Mouse (Mus musculus) gonadal fat pad, adult 2 months (tissue): Measurements from ENCODE around the gene Flot2. TPM values are rescaled to one million over a fixed set of nuclear protein-coding genes. Genes with fewer than 3 reads are reported as not detected.
A peak's percentile ranks its signal among the peaks of the same experiment; 100 is the strongest.
"Not testable (repeated sequence)": the region's sequence is repeated elsewhere in the genome, so short reads cannot be mapped to it uniquely, and the experiment has no call there.

Source experiments
- DNase-seq: peaks from one replicate; pipeline ENCODE4 v3.0.0-alpha.2; 2012; ENCODE audit warnings: low read depth
- polyA plus RNA-seq: library from polyadenylated mRNA; depleted of rRNA; stranded (reverse); fragments of >200 nt; gene quantifications from 2 replicates; pipeline ENCODE4 v1.2.3, GENCODE M21; 2012; rRNA removed

Gene Flot2
- 97.0 and 123 TPM in 2 replicates for polyA plus RNA-seq

DNA sequence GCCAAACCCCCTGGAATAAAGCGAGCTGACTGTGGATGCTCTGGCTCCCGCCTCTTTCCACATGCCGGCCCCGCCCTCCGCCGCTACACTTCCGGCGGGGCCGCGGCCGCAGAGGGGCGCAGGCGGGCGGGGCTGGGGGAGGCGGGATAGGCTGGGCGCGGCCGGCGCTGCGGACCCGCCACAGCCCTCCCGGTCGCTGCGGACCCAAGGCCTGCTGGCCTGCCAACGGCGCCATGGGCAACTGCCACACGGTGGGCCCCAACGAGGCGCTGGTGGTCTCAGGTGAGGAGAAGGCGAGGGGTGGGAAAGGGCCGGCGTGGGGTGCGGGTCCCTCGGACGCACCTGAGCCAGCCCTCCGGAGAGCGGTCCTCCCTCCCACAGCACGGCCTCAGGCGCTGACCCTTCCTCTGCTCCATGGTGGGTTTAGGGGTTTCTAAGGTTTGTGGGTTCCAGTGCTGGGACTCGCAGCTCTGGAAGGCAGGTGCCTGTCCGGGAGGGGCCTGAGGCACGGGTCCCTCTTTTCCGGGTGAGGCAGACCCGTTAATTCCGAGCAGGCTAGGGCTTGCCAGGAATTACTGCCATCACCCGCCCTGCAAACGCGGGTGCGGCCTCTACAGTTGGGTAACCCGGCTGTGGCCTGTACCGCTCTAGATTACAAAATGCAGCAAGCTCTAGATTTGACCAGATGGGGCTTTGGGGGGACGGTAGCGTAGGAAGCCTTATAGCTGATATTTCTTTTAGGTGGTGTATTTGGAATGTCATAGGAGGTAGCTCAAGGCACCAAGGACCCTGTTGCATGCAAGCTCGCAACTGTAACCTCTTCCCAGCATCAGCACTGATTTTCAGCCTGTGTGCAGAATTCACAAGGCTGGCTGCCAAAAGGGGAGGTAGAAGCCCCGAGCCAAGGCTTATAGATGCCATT lies at the start of gene Flot2:
Gene Flot2 (plus strand): TSS at position 101 of the 922 bp plus-strand sequence.
- no peak for DNase-seq

DNA sequence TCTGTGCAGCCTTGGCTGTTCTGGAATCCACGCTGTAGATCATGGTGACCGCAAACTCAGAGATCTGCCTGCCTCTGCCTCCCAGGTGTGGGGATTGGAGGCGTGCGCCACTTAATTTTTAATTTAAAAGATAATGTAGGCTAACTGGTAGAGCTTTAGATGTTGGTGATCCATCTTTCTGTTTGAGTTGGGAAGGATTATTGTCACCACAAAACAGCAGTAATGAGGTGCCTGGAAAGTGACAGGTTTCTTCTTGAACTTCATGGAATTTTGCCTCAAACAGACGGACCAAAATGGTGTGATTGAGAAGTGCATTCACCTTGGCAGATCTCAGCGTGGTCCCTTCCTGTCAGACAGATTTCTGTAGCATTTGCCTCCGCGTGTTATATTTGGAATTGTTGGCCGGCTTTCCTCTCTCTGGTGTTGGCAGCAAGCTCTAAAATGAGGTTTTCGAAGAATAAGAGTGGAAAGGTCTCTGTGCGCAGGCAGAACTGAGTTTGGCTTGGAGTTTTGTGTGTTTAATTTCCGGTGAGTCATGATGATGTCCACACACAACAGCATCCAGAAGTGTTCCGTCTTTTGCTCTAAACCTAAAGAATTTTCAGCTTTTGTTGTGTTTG lies 48.5 kb upstream of the Flot2 start:
- DNase-seq = no peak

DNA sequence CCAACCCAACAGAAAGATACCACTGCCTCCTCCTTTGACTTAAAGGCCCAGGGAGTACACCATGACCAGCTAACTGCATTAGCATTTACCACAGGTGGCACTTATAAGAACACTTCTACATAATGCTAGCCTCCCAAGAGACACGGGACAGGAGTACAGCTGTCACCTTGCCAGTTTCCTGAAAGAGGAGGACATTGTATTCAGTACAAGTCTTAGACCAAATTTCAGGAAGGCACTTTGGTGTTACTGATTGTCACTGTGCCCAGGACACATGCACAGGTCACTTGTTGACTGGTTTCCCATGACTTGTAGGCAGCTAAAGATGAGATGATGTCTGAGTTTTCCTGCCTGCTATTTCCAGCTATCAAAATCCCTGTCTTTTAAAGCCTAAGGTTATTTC lies 42.2 kb upstream of the Flot2 start:
- no peak for DNase-seq

- no peak for DNase-seq
Measured at GRCm38 (mm10) chr11:78006446-78006845, 31.3 kb upstream of the Flot2 start.

DNA sequence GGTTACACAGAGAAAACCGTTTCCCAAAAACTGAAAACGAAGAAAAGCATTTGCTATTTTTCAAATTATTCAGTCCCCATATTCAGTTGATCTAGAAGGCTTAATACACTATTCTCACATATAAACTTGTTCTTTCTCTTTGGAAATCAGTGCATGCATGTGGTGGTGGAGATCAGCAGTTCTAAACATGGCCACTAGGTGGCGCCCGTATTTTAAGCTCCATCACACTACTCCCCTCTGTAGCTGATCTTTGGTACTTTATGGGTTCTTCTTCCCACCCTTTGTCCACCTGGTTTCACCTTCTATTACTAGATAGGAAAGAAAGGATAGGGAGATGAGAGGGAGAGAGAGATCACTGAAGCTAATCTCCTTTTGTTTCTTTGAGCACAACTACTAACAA lies 18.1 kb upstream of the Flot2 start:
- no peak for DNase-seq

DNA sequence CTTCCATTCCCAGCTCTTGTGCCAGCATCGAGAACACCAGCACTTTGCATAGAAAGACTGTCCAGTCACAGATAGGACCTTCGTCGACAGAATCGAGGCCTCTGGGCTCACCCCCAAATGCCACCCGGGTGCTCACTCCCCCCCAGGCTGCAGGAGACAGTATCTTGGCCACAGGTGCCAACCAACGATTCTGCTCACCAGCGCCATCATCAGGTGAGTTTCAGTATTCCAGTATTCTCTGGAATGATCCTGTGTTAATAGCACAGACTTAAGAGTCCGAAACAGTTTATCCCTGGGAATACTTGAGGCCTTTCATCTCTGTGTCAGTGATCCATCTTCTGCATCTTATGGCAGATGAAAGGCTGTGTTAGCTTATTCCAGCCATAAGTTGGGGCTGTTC lies 14.1 kb upstream of the Flot2 start:
- DNase-seq = no peak

- no peak for DNase-seq
Measured at GRCm38 (mm10) chr11:78029240-78029639, 8.5 kb upstream of the Flot2 start.

DNA sequence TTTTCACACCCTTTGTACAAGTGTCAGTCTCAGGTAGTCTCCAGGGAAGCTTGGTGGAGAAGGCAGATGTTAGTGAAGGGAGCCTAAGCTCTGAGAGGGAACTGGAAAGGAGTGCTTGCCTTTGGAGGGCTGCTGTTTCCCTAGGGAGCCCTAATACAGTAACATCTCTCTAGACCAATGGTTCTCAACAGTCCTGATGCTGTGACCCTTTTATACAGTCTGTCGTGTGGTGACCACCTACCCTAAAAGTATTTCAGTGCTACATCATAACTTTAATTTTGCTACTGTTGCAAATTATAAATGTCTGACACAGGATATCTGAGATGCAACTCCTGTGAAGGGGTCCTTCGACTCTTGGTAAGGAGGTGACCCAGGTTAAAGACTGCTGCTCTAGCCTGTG lies 7.1 kb upstream of the Flot2 start:
- DNase-seq = no peak

- no peak for DNase-seq
Measured at GRCm38 (mm10) chr11:78031389-78031788, 6.3 kb upstream of the Flot2 start.

GRCm38 (mm10) chr11:78031947-78032808 lies 5.6 kb upstream of the Flot2 start, which contains the start of gene Dhrs13:
Dhrs13 (plus strand) TSS chr11:78032280.
- DNase-seq = no peak

- DNase-seq = no peak
Measured at GRCm38 (mm10) chr11:78032809-78033195, 4.9 kb upstream of the Flot2 start.

DNA sequence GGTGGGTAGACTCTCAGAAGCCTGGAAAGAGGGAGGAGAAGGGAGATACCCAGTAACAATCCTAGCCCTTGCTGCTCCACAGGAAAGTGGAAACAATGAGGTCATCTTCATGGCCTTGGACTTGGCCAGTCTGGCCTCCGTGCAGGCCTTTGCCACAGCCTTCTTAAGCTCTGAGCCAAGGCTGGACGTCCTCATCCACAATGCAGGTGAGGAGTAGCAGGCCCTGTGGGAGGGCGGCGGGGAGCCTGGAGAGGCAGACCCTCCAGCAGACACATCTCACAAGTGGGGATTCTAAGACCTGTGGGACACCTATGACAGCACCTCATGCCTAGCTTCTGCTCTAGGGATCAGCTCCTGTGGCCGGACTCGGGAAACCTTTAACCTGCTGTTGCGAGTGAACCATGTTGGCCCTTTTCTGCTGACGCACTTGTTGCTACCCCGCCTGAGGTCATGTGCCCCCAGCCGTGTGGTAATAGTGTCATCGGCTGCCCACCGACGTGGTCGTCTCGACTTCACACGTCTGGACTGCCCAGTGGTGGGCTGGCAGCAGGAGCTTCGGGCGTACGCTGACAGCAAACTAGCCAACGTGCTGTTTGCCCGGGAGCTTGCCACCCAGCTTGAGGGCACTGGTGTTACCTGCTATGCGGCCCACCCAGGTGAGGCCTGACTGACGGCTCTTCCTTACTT lies 3.7 kb upstream of the Flot2 start:
- DNase-seq = no peak

DNA sequence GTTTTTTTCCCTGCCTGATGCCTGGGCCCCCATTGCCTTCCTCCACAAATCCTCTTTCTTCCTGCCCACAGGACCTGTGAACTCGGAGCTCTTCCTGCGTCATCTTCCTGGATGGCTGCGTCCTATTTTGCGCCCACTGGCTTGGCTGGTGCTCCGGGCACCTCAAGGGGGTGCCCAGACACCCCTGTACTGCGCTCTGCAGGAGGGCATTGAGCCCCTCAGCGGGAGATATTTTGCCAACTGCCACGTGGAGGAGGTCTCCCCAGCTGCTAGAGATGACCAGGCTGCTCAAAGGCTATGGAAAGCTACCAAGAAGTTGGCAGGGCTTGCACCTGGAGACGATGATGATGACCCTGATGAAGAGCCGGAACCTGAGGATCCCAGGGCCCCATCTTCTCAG lies 940 bp upstream of the Flot2 start:
- no peak for DNase-seq

DNA sequence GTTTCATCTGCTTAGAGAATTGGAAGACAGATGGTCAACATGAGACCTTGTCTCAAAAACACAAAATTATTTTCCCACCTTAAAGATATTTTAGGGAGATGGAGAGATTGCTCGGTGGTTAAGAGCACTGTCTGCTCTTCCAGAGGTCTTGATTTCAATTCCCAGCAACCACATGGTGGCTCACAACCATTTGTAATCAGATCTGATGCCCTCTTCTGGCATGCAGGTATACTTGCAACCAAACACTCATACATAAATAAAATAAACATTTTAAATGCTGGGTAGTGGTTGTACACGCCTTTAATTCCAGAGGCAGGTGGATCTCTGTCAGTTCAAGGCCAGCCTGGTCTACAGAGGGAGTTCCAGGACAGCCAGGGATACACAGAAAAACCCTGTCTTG lies 3.1 kb downstream of the Flot2 start:
- DNase-seq = no peak

DNA sequence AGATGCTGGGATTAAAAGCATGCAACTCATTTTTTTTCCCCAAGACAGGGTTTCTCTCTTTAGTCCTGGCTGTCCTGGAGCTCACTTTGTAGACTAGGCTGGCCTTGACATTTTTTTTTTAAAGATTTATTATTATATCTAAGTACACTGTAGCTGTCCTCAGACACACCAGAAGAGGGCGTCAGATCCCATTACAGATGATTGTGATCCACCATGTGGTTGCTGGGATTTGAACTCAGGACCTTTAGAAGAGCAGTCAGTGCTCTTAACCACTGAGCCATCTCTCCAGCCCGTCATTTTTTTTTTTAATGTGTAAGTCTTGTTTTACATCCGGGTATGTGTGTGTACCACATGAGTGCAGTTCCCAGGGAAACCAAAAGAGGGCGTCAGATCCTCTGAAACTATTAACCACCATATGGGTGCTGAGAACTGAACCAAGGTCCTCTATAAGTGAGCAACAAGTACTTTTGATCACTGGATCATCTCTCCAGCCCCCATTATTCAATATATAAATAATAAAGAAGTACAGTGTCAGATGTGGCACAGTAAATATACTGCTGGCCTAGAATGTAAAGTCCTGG lies 4.6 kb downstream of the Flot2 start:
- DNase-seq = not testable (repeated sequence)

DNA sequence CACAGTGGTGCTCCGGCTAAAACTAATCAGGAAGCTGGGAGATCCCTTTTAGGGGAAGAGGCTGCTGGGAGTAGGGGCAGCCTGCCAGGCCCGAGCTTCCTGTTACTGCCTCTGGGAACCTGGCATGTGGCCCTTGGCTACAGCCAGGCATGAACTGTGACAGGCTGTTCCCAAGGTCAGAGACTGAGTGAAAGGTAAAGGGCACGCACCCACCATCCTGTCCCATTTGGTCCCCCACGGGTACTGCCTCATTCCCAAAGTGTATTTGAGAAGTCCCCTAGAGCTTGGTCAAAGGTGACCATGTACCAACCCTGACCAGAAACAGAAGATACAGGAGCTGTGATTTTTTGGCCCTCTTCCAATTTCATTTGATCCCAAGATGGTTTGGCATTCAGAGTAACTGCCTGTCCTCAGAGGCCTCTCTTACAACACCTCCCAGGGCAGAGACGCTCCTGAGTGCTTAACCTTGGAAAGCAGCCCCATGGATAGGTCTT lies 7.1 kb downstream of the Flot2 start:
- DNase-seq = peak; percentile 79

- DNase-seq = not testable (repeated sequence)
Measured at GRCm38 (mm10) chr11:78048637-78049036, 10.9 kb downstream of the Flot2 start.

- no peak for DNase-seq
Measured at GRCm38 (mm10) chr11:78053078-78053477, 15.3 kb downstream of the Flot2 start.

- DNase-seq = no peak
Measured at GRCm38 (mm10) chr11:78056946-78057345, 19.2 kb downstream of the Flot2 start.

DNA sequence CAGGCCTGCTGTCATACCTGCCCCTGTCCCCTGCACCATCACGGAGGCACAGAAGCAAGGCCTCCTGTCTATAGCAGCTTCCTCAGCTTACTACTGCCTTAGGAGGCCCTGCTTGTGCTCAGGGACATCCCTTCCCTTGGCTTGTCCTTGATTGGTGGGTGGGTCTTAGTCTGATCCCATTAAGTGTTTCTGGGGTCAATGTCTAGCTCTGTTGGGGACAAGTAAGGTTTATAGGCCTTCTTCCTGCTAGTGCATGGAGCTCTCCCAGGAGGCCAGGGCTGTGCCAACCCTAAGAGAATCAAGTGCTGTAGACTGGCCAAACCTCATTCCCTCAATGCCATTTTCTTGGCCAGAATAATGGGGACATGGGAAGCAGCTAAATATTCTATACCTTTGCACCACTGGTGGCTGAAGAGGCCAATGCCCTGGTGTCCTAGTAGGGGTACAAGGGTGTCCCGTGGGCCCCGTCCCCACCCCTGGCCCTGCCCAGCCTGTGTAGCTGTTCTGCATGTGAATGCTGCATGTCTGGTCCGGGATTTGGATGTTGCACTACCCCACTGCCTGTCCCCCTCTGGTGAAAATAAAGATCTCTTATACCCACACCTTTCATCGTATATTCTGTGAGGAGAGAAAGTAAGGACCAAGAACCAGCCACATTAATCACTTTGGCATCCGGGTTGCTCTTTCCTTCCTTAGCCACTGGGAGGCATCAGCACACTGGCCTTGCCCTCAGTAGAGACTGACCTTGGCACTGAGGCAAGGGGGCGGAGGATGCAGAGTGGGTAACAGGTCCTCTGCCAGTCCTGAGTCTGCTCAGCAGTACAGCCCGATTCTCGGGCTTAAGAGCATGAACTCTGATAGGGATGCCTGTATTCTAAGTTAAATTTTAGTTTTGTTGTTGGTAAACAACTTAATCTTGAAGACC lies 22.4 kb downstream of the Flot2 start:
- DNase-seq = peak; percentile 27
